Mouse (Mus musculus) monocyte, adult 5-6 weeks (primary cell): Measurements from ENCODE around the gene Olfr773. TPM values are rescaled to one million over a fixed set of nuclear protein-coding genes. Genes with fewer than 3 reads are reported as not detected.
"Not testable (repeated sequence)": the region's sequence is repeated elsewhere in the genome, so short reads cannot be mapped to it uniquely, and the experiment has no call there.

Experiments
- ATAC-seq: fragments of 153-309, 156-312 bp; replicated peaks from 2 replicates; pipeline ENCODE4 v1.8.0; 2017; ENCODE audit warnings: mild to moderate bottlenecking; ENCODE audit not compliant: low TSS enrichment, insufficient number of reproducible peaks, severe bottlenecking, poor library complexity, low FRiP score
- total RNA-seq: library from RNA; stranded (forward); fragments of 200-1000, 200-491, 200-594 nt; gene quantifications from 3 replicates; pipeline ENCODE4 v1.2.3, GENCODE M21; 2017

Olfr773 gene
- total RNA-seq: not detected in 3 replicates

DNA sequence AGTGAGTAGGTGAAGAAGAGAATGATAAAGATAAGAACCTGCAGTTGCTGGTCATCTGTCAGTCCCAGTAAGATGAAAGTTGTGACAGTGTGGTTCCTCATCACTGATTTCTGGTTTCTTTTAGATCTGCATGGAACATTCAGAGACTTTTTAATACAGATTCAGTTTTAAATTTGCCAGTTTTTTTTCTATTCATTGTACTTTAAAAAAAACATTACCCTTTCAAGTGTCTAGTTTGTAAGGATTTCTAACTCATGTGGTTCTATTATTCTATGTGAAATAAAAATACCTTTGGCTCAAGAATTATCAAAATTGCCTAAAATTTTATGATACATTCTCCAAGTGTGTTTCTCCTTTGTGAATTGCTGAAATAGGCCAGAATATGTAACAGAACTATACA is at the start of gene Olfr773:
TSS of gene Olfr773 (minus strand) at position 101 of the 400 bp plus-strand sequence.
- not testable (repeated sequence) for ATAC-seq

GRCm38 (mm10) chr10:129235904-129236303 is 48.7 kb upstream of the Olfr773 start, which contains the start of gene Olfr774:
Gene Olfr774, plus strand, starts transcription at chr10:129236204.
- ATAC-seq: no peak

GRCm38 (mm10) chr10:129230737-129231136 is 43.5 kb upstream of the Olfr773 start:
- ATAC-seq: no peak

GRCm38 (mm10) chr10:129177821-129178220 is 9.4 kb downstream of the Olfr773 start, which contains the start of gene Olfr772:
Gene Olfr772, minus strand, starts transcription at chr10:129177921.
- not testable (repeated sequence) for ATAC-seq

GRCm38 (mm10) chr10:129164651-129165050 is 22.6 kb downstream of the Olfr773 start, which contains the start of gene Olfr771:
Gene Olfr771, minus strand, starts transcription at chr10:129164751.
- no peak for ATAC-seq

GRCm38 (mm10) chr10:129138898-129139297 is 48.3 kb downstream of the Olfr773 start, which contains the start of gene Olfr770:
Gene Olfr770, minus strand, starts transcription at chr10:129138998.
- ATAC-seq: no peak

Other genes starting within 250 kb of the Olfr773 start
- not detected in 3 replicates for gene Mettl7b, start 226.4 kb downstream of the Olfr773 start, total RNA-seq
- gene Olfr9, start 198.0 kb downstream of the Olfr773 start, total RNA-seq: not detected in 3 replicates
- not detected in 3 replicates for gene Olfr763, start 176.6 kb downstream of the Olfr773 start, total RNA-seq
- not detected in 3 replicates for gene Olfr764-ps1, start 147.5 kb downstream of the Olfr773 start, total RNA-seq
- gene Olfr765, start 137.4 kb downstream of the Olfr773 start, total RNA-seq: not detected in 3 replicates
- not detected in 3 replicates for gene Olfr766-ps1, start 118.4 kb downstream of the Olfr773 start, total RNA-seq
- not detected in 3 replicates for gene Olfr767, start 104.5 kb downstream of the Olfr773 start, total RNA-seq
- gene Olfr768, start 88.0 kb downstream of the Olfr773 start, total RNA-seq: not detected in 3 replicates
- not detected in 3 replicates for gene Olfr769, start 69.6 kb downstream of the Olfr773 start, total RNA-seq
- not detected in 3 replicates for gene Olfr770, start 48.4 kb downstream of the Olfr773 start, total RNA-seq
- gene Olfr771, start 22.7 kb downstream of the Olfr773 start, total RNA-seq: not detected in 3 replicates
- not detected in 3 replicates for gene Olfr772, start 9.5 kb downstream of the Olfr773 start, total RNA-seq
- gene Olfr774, start 48.8 kb upstream of the Olfr773 start, total RNA-seq: not detected in 3 replicates
- gene Olfr775, start 61.0 kb upstream of the Olfr773 start, total RNA-seq: not detected in 3 replicates
- not detected in 3 replicates for gene Olfr776, start 71.7 kb upstream of the Olfr773 start, total RNA-seq
- gene Olfr777, start 84.1 kb upstream of the Olfr773 start, total RNA-seq: not detected in 3 replicates
- not detected in 3 replicates for gene Olfr780, start 130.7 kb upstream of the Olfr773 start, total RNA-seq
- gene Olfr781, start 141.4 kb upstream of the Olfr773 start, total RNA-seq: not detected in 3 replicates
- not detected in 3 replicates for gene Olfr782, start 161.4 kb upstream of the Olfr773 start, total RNA-seq
- 0.19 TPM in 1 of 3 replicates, not detected in the others for gene Olfr784, start 196.7 kb upstream of the Olfr773 start, total RNA-seq
- not detected in 3 replicates for gene Olfr785, start 218.0 kb upstream of the Olfr773 start, total RNA-seq
- not detected in 3 replicates for gene Olfr786, start 239.9 kb upstream of the Olfr773 start, total RNA-seq